Mouse (Mus musculus) myocyte (in vitro differentiated cells): ENCODE measurements around the gene 4930402H24Rik.

Experiments used
- CEBPB ChIP-seq: IDR thresholded peaks from 2 replicates; pipeline ENCODE4 v1.6.1; 2011; ENCODE audit warnings: mild to moderate bottlenecking, moderate library complexity; ENCODE audit not compliant: poor library complexity, insufficient read depth, severe bottlenecking
- E2F4 ChIP-seq: IDR thresholded peaks from one replicate; pipeline ENCODE4 v1.6.1; 2011; ENCODE audit warnings: mild to moderate bottlenecking, control low read depth, moderate library complexity; ENCODE audit not compliant: insufficient read depth
- MAX ChIP-seq: IDR thresholded peaks from one replicate; pipeline ENCODE4 v1.6.1; 2011; ENCODE audit warnings: low read depth, mild to moderate bottlenecking, control low read depth
- MYOG ChIP-seq, 3 experiments: IDR thresholded peaks; one replicate each; pipeline ENCODE4 v1.6.1; 2011; ENCODE audit warnings: control low read depth in 2 of 3, low read depth in 2 of 3, mild to moderate bottlenecking in 2 of 3; ENCODE audit not compliant: insufficient read length in 2 of 3, control insufficient read depth in 1 of 3, insufficient read depth in 1 of 3
- POLR2A ChIP-seq: IDR thresholded peaks from one replicate; pipeline ENCODE4 v1.6.1; 2011; ENCODE audit warnings: low read depth, mild to moderate bottlenecking, control low read depth, moderate library complexity; ENCODE audit not compliant: insufficient read length
- POLR2AphosphoS2 ChIP-seq: IDR thresholded peaks from one replicate; pipeline ENCODE4 v1.6.1; 2011; ENCODE audit warnings: low read depth, control low read depth; ENCODE audit not compliant: insufficient read length
- REST ChIP-seq: IDR thresholded peaks from one replicate; pipeline ENCODE4 v1.6.1; 2011; ENCODE audit warnings: mild to moderate bottlenecking, control low read depth, moderate library complexity; ENCODE audit not compliant: insufficient read depth, insufficient read length
- SRF ChIP-seq: IDR thresholded peaks from one replicate; pipeline ENCODE4 v1.6.1; 2011; ENCODE audit warnings: low read depth; ENCODE audit not compliant: control insufficient read depth, insufficient read length
- TCF12 ChIP-seq: IDR thresholded peaks from one replicate; pipeline ENCODE4 v1.6.1; 2011; ENCODE audit warnings: mild to moderate bottlenecking, control low read depth; ENCODE audit not compliant: poor library complexity, insufficient read depth, severe bottlenecking
- USF1 ChIP-seq: IDR thresholded peaks from one replicate; pipeline ENCODE4 v1.6.1; 2011; ENCODE audit warnings: low read depth, mild to moderate bottlenecking, control low read depth, moderate library complexity

DNA sequence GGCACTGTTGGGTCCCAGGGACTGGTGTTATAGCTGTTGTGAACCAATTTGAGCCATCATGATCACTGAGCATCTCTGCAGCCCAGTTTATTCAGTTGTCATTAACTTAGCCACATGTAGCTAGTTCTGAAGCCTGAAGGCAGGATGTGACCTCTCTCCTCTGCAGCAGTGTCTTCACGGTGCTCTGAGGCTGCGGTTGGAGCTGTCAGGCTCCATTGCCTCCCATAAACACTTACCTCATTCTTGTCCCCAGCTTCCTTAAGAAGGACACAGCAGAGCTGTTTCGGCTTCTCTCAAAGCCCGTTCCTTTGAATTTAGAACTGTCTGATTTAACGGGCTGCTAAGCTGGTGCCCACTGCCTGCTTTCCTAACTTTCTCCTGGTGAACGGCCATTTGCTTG, 226.3 kb downstream of the 4930402H24Rik start:
- TF ChIP-seq POLR2A: no peak
- no peak for TF ChIP-seq SRF
- TF ChIP-seq CEBPB: no peak
- no peak for TF ChIP-seq POLR2AphosphoS2
- TF ChIP-seq USF1: no peak
- no peak for TF ChIP-seq MAX
- TF ChIP-seq REST: no peak
- no peak for TF ChIP-seq E2F4
- no peak for TF ChIP-seq TCF12
- TF ChIP-seq MYOG (IDR thresholded peaks at IDR 0.05; ENCODE audit: control insufficient read depth in 1 of 3, insufficient read depth in 1 of 3, insufficient read length in 2 of 3, low read depth in 2 of 3): no peak
